Comparison of ENCODE assay signal across 9 mouse cellular contexts in genomic region chr3:97337306-97337705, GRCm38 (mm10). TPM values are rescaled to one million over a fixed set of nuclear protein-coding genes. Genes with fewer than 3 reads are reported as not detected.
DNase-seq lines count a peak whose midpoint lies in the region; ATAC-seq lines count a peak whose summit lies in the region.
"Had no signal": no experiment of that assay in that cellular context is flagged by ENCODE, and none has a peak within 500 bp of the region (broad histone marks: within the 10 kb centered on the region; RNA-seq: fewer than 3 reads in every experiment).

No protein-coding gene starts in this region.

- H3K9me3 ChIP-seq in limb, embryonic 15.5 days: no peaks in the 10 kb centered on the region
- H3K9me3 ChIP-seq: neural tube, embryonic 12.5 days had no signal

- no peak for ATAC-seq in limb, embryonic 15.5 days (ENCODE audit: insufficient number of reproducible peaks, low FRiP score, low TSS enrichment, low read depth)
- no peak for ATAC-seq in megakaryocyte-erythroid progenitor cell, adult 5-6 weeks (replicated peaks; ENCODE audit: low FRiP score, low TSS enrichment, poor library complexity, severe bottlenecking)
- no peak for ATAC-seq in inflammation-experienced regulatory T-cells, adult 6 months

- intact Hi-C loops in heart, postnatal 25 days (cut with DNase I): loop anchor here (5.0 kb wide), 2 partner anchors 150 to 260 kb away; no protein-coding TSS in a partner anchor
- intact Hi-C loops in heart, postnatal 10 days (cut with DNase I): loop anchor here (5.0 kb wide), 1 partner anchor 260 kb away; no protein-coding TSS in a partner anchor

- peaks cover 27% of the 10 kb centered on the region for H3K4me1 ChIP-seq in limb, embryonic 15.5 days

- peak overlapping the region; percentile 25; the same call in 1 of the 2 replicates for H3K4me2 ChIP-seq in limb, embryonic 15.5 days
- H3K4me2 ChIP-seq: neural tube, embryonic 12.5 days had no signal

- peak; percentile 91 for DNase-seq in heart, adult 11 months
- no peak for DNase-seq in heart, postnatal 25 days (ENCODE audit: low spot score)
- peak; percentile 23 for DNase-seq in Muller cell, postnatal 12 days (ENCODE audit: inconsistent ontology term)
- DNase-seq in heart, postnatal 10 days: peak; percentile 79 to 82
- no peak for DNase-seq in spleen, postnatal 14 days (ENCODE audit: low spot score in 2 of 2)

- peak overlapping the region; percentile 27; the same call in 1 of the 2 replicates for H3K27ac ChIP-seq in limb, embryonic 15.5 days
- H3K27ac ChIP-seq: neural tube, embryonic 12.5 days had no signal

- H3K9ac ChIP-seq in limb, embryonic 15.5 days: no peak overlapping the region
- H3K9ac ChIP-seq: neural tube, embryonic 12.5 days had no signal

- H3K36me3 ChIP-seq in limb, embryonic 15.5 days: no peaks in the 10 kb centered on the region
- H3K36me3 ChIP-seq: neural tube, embryonic 12.5 days had no signal

- no peaks in the 10 kb centered on the region for H3K27me3 ChIP-seq in limb, embryonic 15.5 days
- H3K27me3 ChIP-seq: neural tube, embryonic 12.5 days had no signal

- 2% methylated on average over 11 of the region's 11 CpGs for WGBS in limb, embryonic 15.5 days

- no peak overlapping the region for H3K4me3 ChIP-seq in limb, embryonic 15.5 days
- H3K4me3 ChIP-seq: neural tube, embryonic 12.5 days had no signal

RNA-seq across cellular contexts. Expression of gene Bcl9, which starts 39.6 kb away (rescaled TPM):
- total RNA-seq in heart, postnatal 25 days (2021): 10 to 100 TPM; 18.8 to 22.5 TPM
- 10 to 100 TPM; 26.0 to 26.8 TPM for total RNA-seq in heart, postnatal 10 days (2021)
- polyA plus RNA-seq in limb, embryonic 15.5 days (2015; fragmentation: Nextera tagmentation; extraction: Ambion mirVana): 43.1 and 54.1 TPM in 2 replicates
- total RNA-seq in megakaryocyte-erythroid progenitor cell, adult 5-6 weeks (2014; fragmentation: Nextera tagmentation): 5.4 and 13.9 TPM in 2 replicates
- 0.66 and 1.5 TPM in 2 replicates for total RNA-seq in megakaryocyte-erythroid progenitor cell, adult 5-6 weeks (2017)
- 1 to 10 TPM; 1.1 to 6.1 (median 4.0) TPM for polyA plus RNA-seq in inflammation-experienced regulatory T-cells, adult 6 months (2017; shearing (Covaris generic))

Comparison
In these comparisons a context has a peak if more than half of its experiments do, and no peak if none do; other contexts are left out.
1. DNase-seq: peak in heart, adult 11 months (single experiment), Muller cell, postnatal 12 days (single experiment) and heart, postnatal 10 days (2 of 2); none in heart, postnatal 25 days (single experiment) and spleen, postnatal 14 days (0 of 2).